Mouse (Mus musculus) layer of hippocampus, adult 8-10 months (tissue): ENCODE results near the gene Wif1. TPM values are rescaled to one million over a fixed set of nuclear protein-coding genes. Genes with fewer than 3 reads are reported as not detected.
A peak's percentile ranks its signal among the peaks of the same experiment; 100 is the strongest.

Source experiments
- DNase-seq, 2 experiments: peaks; one replicate each; pipeline ENCODE4 v3.0.0; 2022; ENCODE audit warnings: low spot score in 2 of 2
- total RNA-seq, 4 experiments: library from RNA; stranded (reverse); gene quantifications; 2 replicates each; pipeline ENCODE4 v1.2.4; 2022

Wif1 gene
- total RNA-seq, result 1 to 10 TPM in 1 of 4 experiments, under 1 TPM in 3; 0.71 to 1.1 (median 0.96) TPM

GRCm38 (mm10) chr10:121033826-121034568 is at the start of gene Wif1:
TSS of gene Wif1 (plus strand) at chr10:121033960.
- DNase-seq, result peak in 1 of 2 experiments; percentile 24

GRCm38 (mm10) chr10:121002135-121002534 is 31.6 kb upstream of the Wif1 start:
- DNase-seq, result no peak

- DNase-seq, result no peak
These were observed 22.3 kb upstream of the Wif1 start for GRCm38 (mm10) chr10:121011496-121011895.

- no peak for DNase-seq
These were observed 17.5 kb upstream of the Wif1 start for GRCm38 (mm10) chr10:121016291-121016690.

GRCm38 (mm10) chr10:121016711-121017503 is 16.9 kb upstream of the Wif1 start:
- DNase-seq, result no peak

GRCm38 (mm10) chr10:121022951-121023350 is 10.8 kb upstream of the Wif1 start:
- DNase-seq, result no peak

- DNase-seq, result no peak
These were observed 2.0 kb upstream of the Wif1 start for GRCm38 (mm10) chr10:121031802-121032201.

GRCm38 (mm10) chr10:121033128-121033791 is 500 bp upstream of the Wif1 start:
- DNase-seq, result peak; percentile 3 to 21

- DNase-seq, result no peak
These were observed 798 bp downstream of the Wif1 start for GRCm38 (mm10) chr10:121034569-121034947.

- DNase-seq, result no peak
These were observed 5.0 kb downstream of the Wif1 start for GRCm38 (mm10) chr10:121038556-121039284.

GRCm38 (mm10) chr10:121040911-121041310 is 7.2 kb downstream of the Wif1 start:
- no peak for DNase-seq

- DNase-seq, result no peak
These were observed 13.7 kb downstream of the Wif1 start for GRCm38 (mm10) chr10:121047440-121047839.

- DNase-seq, result no peak
These were observed 18.3 kb downstream of the Wif1 start for GRCm38 (mm10) chr10:121052076-121052475.

- DNase-seq, result peak; percentile 10 to 16
These were observed 21.9 kb downstream of the Wif1 start for GRCm38 (mm10) chr10:121055452-121056188.

- no peak for DNase-seq
These were observed 23.1 kb downstream of the Wif1 start for GRCm38 (mm10) chr10:121056823-121057222.

- no peak for DNase-seq
These were observed 25.6 kb downstream of the Wif1 start for GRCm38 (mm10) chr10:121059043-121060003.

- no peak for DNase-seq
These were observed 27.6 kb downstream of the Wif1 start for GRCm38 (mm10) chr10:121061336-121061835.

GRCm38 (mm10) chr10:121062704-121063103 is 28.9 kb downstream of the Wif1 start:
- DNase-seq, result no peak

GRCm38 (mm10) chr10:121067416-121067951 is 33.7 kb downstream of the Wif1 start:
- DNase-seq, result no peak
